Mouse (Mus musculus) limb, embryonic 15.5 days (tissue): ENCODE data around the gene Zbtb9. TPM values are rescaled to one million over a fixed set of nuclear protein-coding genes. Genes with fewer than 3 reads are reported as not detected.
"Not testable (repeated sequence)": the region's sequence is repeated elsewhere in the genome, so short reads cannot be mapped to it uniquely, and the experiment has no call there.

Experiments
- ATAC-seq: fragments of 200-750 bp; cut with Nextera tagmentation; 2 replicates; pipeline ENCODE4 v1.8.0; 2017; ENCODE audit warnings: low read depth, moderate TSS enrichment; ENCODE audit not compliant: insufficient number of reproducible peaks, low FRiP score, low TSS enrichment
- H3K27ac ChIP-seq: fragments of 300-500 bp; sonication (generic); 2 replicates; pipeline ENCODE4 v1.5.1; 2015; ENCODE audit warnings: moderate library complexity, mild to moderate bottlenecking, inconsistent platforms
- H3K27me3 ChIP-seq: fragments of 300-500 bp; sonication (generic); 2 replicates; pipeline ENCODE4 v1.6.1; 2015; ENCODE audit warnings: inconsistent platforms
- H3K36me3 ChIP-seq: fragments of 300-500 bp; sonication (generic); 2 replicates; pipeline ENCODE4 v1.6.1; 2015; ENCODE audit warnings: inconsistent platforms
- H3K4me1 ChIP-seq: fragments of 300-500 bp; sonication (generic); 2 replicates; pipeline ENCODE4 v1.6.1; 2015; ENCODE audit warnings: inconsistent platforms
- H3K4me2 ChIP-seq: fragments of 300-500 bp; sonication (generic); 2 replicates; pipeline ENCODE4 v1.6.1; 2015; ENCODE audit warnings: mild to moderate bottlenecking, inconsistent platforms
- H3K4me3 ChIP-seq: fragments of 300-500 bp; sonication (generic); 2 replicates; pipeline ENCODE4 v1.5.1; 2015; ENCODE audit warnings: mild to moderate bottlenecking, inconsistent platforms
- H3K9ac ChIP-seq: fragments of 300-500 bp; sonication (generic); 2 replicates; pipeline ENCODE4 v1.6.1; 2015; ENCODE audit warnings: inconsistent platforms
- H3K9me3 ChIP-seq: fragments of 300-500 bp; sonication (generic); 2 replicates; pipeline ENCODE4 v1.6.1; 2016; ENCODE audit warnings: inconsistent platforms
- WGBS: fragments of 180-500 bp; shearing (Covaris S2); methylation state at CpG from one replicate; pipeline ENCODE4 v1.1.7; 2015; 5-methylcytosine and 5-hydroxymethylcytosine counted together
- polyA plus RNA-seq: library from polyadenylated mRNA; unstranded; fragments of >200 nt; fragmentation: Nextera tagmentation; extraction: Ambion mirVana; gene quantifications from 2 replicates; pipeline ENCODE4 v1.2.1, GENCODE M21; 2015

Zbtb9 gene
- polyA plus RNA-seq, 1 experiment from 2014 or later: 14.1 TPM

DNA sequence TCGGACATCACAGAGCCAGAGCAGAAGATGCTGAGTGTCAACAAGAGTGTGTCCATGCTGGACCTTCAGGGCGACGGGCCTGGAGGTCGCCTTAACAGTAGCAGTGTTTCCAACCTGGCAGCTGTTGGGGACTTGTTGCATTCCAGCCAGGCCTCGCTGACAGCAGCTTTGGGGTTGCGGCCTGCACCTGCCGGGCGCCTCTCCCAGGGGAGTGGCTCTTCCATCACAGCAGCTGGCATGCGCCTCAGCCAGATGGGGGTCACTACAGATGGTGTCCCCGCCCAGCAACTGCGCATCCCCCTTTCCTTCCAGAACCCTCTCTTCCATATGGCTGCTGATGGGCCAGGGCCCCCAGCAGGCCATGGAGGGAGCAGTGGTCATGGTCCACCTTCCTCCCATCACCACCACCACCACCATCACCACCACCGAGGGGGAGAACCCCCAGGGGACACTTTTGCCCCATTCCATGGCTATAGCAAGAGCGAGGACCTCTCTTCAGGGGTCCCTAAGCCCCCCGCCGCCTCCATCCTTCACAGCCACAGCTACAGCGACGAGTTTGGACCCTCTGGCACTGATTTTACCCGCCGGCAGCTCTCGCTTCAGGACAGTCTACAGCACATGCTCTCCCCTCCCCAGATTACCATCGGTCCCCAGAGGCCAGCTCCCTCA, 11.3 kb upstream of the Zbtb9 start:
- peaks cover 93% of the 10 kb centered on the region for H3K36me3 ChIP-seq
- H3K4me1 ChIP-seq: no peaks in the 10 kb centered on the region
- no peaks in the 10 kb centered on the region for H3K27me3 ChIP-seq
- ATAC-seq: no peak
- H3K27ac ChIP-seq: no peak overlapping the region
- H3K4me3 ChIP-seq: no peak overlapping the region
- no peaks in the 10 kb centered on the region for H3K9me3 ChIP-seq
- no peak overlapping the region for H3K4me2 ChIP-seq
- 88% methylated on average over 21 of the region's 21 CpGs for WGBS
- H3K9ac ChIP-seq: no peak overlapping the region

DNA sequence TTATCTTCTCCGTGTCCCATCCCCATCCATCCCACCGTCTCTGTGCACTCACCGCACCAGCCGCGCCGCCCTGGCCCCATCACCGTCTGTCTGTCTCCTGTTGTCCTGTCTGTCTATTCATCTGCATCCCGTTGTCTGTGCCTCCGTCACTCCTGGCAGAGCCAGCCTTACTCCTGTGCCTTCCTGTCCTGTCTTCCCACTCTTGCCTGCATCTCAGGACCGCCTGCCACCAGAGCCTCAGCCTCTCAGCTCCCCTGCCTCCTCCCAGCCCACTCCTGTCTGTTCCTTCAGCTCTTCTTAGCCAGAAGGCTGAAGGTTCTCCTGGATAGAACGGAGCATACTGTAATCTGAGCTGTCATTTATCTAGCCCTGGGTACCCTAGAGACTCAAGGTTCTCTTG, 6.0 kb upstream of the Zbtb9 start:
- Histone ChIP-seq H3K27me3 (no peaks in the 10 kb centered on the region), H3K27ac (no peak overlapping the region), H3K36me3 (peaks cover 70% of the 10 kb centered on the region), H3K9ac (no peak overlapping the region), H3K4me3 (no peak overlapping the region), H3K4me1 (peaks cover 20% of the 10 kb centered on the region), H3K9me3 (no peaks in the 10 kb centered on the region), H3K4me2 (no peak overlapping the region)
- no peak for ATAC-seq
- WGBS: 88% methylated on average over 11 of the region's 11 CpGs

- no peak for ATAC-seq
- no peaks in the 10 kb centered on the region for H3K9me3 ChIP-seq
- no peaks in the 10 kb centered on the region for H3K27me3 ChIP-seq
- no peak overlapping the region for H3K4me2 ChIP-seq
- H3K36me3 ChIP-seq: peaks cover 65% of the 10 kb centered on the region
- 93% methylated on average over 6 of the region's 6 CpGs for WGBS
- H3K4me3 ChIP-seq: no peak overlapping the region
- H3K4me1 ChIP-seq: peaks cover 25% of the 10 kb centered on the region
- H3K9ac ChIP-seq: no peak overlapping the region
- no peak overlapping the region for H3K27ac ChIP-seq
These were observed 5.5 kb upstream of the Zbtb9 start for GRCm38 (mm10) chr17:26967477-26967876.

DNA sequence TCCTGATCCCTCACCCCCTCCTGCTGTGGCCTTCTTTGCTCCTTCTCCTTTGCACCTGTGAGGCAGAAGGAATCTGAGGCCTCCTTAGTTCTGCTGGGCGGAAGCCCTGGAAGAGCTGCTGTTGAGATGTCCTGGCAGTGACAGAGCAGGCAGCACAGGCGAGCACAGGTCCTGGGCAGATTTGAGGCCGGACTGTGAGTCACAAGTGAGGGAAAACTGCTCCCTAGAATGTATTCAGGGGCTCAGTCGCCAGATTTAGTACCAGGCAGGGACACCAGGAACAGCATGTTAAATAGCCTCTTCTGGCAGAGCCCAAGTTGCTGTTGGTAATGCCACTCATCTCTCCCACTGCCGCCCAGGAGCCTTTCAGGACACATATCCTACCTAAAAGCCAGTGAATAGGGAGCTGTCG, 4.8 kb upstream of the Zbtb9 start:
- WGBS: 85% methylated on average over 6 of the region's 6 CpGs
- no peak overlapping the region for H3K9ac ChIP-seq
- H3K27me3 ChIP-seq: no peaks in the 10 kb centered on the region
- ATAC-seq: no peak
- H3K4me1 ChIP-seq: peaks cover 25% of the 10 kb centered on the region
- peaks cover 58% of the 10 kb centered on the region for H3K36me3 ChIP-seq
- peak overlapping the region; percentile 11; the same call in 1 of the 2 replicates for H3K27ac ChIP-seq
- no peak overlapping the region for H3K4me3 ChIP-seq
- H3K9me3 ChIP-seq: no peaks in the 10 kb centered on the region
- no peak overlapping the region for H3K4me2 ChIP-seq

DNA sequence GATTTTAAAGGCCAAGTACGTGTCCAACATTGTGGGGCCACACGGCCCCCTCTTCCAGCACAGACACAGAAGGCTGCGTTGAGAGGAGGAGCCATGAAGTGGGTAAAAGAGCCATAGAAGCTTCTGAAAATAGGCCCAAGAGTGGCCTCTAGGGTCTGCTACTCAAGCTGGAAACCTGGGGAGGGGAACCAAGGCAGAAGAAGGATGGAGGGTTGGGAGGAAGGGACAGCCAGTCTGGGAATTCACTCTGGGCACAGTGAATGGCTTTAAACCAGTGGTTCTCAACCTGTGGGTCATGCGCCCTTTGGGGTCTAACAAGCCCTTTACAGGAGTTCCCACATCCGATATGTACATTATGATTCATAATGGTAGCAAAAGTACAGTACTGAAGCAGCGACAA, 3.7 kb upstream of the Zbtb9 start:
- H3K9ac ChIP-seq: no peak overlapping the region
- no peak overlapping the region for H3K4me2 ChIP-seq
- H3K4me3 ChIP-seq: no peak overlapping the region
- H3K9me3 ChIP-seq: no peaks in the 10 kb centered on the region
- H3K27me3 ChIP-seq: no peaks in the 10 kb centered on the region
- peaks cover 34% of the 10 kb centered on the region for H3K4me1 ChIP-seq
- ATAC-seq: no peak
- WGBS: 82% methylated on average over 6 of the region's 6 CpGs
- no peak overlapping the region for H3K27ac ChIP-seq
- peaks cover 50% of the 10 kb centered on the region for H3K36me3 ChIP-seq

DNA sequence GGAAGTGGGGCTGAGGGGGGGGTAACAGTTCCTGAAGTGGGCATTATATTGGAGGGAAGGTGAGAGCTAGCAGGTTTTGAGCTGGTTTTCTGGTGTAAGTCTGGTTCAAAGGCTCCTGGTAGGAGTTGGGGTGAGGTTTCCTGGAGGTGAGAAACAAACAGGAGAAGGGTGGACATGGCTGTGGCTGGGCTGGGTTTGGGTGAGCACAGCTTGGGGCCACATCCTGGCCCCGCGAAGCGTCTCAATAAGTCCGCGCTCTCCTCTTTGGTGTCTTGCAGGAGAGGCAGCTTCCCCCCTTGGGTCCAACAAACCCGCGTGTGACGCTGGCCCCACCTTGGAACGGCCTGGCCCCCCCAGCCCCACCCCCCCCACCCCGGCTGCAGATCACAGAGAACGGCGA, 2.7 kb upstream of the Zbtb9 start:
- H3K36me3 ChIP-seq: peaks cover 50% of the 10 kb centered on the region
- H3K27ac ChIP-seq: no peak overlapping the region
- no peak for ATAC-seq
- 67% methylated on average over 5 of the region's 12 CpGs for WGBS
- H3K9ac ChIP-seq: no peak overlapping the region
- peaks cover 40% of the 10 kb centered on the region for H3K4me1 ChIP-seq
- H3K4me2 ChIP-seq: no peak overlapping the region
- no peaks in the 10 kb centered on the region for H3K9me3 ChIP-seq
- no peak overlapping the region for H3K4me3 ChIP-seq
- H3K27me3 ChIP-seq: no peaks in the 10 kb centered on the region

- no peak for ATAC-seq
- Histone ChIP-seq H3K4me2 (peak overlapping the region; percentile 77), H3K9me3 (no peaks in the 10 kb centered on the region), H3K4me3 (peak overlapping the region; percentile 95; the same call in 1 of the 2 replicates), H3K36me3 (peaks cover 48% of the 10 kb centered on the region), H3K4me1 (peaks cover 44% of the 10 kb centered on the region), H3K27ac (no peak overlapping the region), H3K27me3 (no peaks in the 10 kb centered on the region), H3K9ac (peak overlapping the region; percentile 20; the same call in 1 of the 2 replicates)
- 61% methylated on average over 8 of the region's 8 CpGs for WGBS
These were observed 1.6 kb upstream of the Zbtb9 start for GRCm38 (mm10) chr17:26971247-26971905.

GRCm38 (mm10) chr17:26972107-26972506, 860 bp upstream of the Zbtb9 start:
- Histone ChIP-seq H3K4me2 (peak overlapping the region; percentile 77), H3K27me3 (no peaks in the 10 kb centered on the region)

GRCm38 (mm10) chr17:26974547-26974946, 1.6 kb downstream of the Zbtb9 start:
- H3K9me3 ChIP-seq: no peaks in the 10 kb centered on the region
- H3K4me3 ChIP-seq: no peak overlapping the region
- H3K4me2 ChIP-seq: peak overlapping the region; percentile 82; the same call in 1 of the 2 replicates
- peaks cover 44% of the 10 kb centered on the region for H3K4me1 ChIP-seq
- WGBS: 95% methylated on average over 15 of the region's 15 CpGs
- H3K27me3 ChIP-seq: no peaks in the 10 kb centered on the region
- H3K9ac ChIP-seq: 0 out of 2 replicates have a peak overlapping the region, but pooled peaks have one; percentile 14
- ATAC-seq: no peak
- no peak overlapping the region for H3K27ac ChIP-seq
- H3K36me3 ChIP-seq: peaks cover 45% of the 10 kb centered on the region

More at GRCm38 (mm10) chr17:26972107-26972506, 860 bp upstream of the Zbtb9 start:
- Histone ChIP-seq H3K4me1 (peaks cover 44% of the 10 kb centered on the region), H3K9ac (peak overlapping the region; percentile 80), H3K36me3 (peaks cover 45% of the 10 kb centered on the region), H3K4me3 (peak overlapping the region; percentile 95), H3K27ac (peak overlapping the region; percentile 90; the same call in 1 of the 2 replicates), H3K9me3 (no peaks in the 10 kb centered on the region)
- 9% methylated on average over 3 of the region's 3 CpGs for WGBS
- ATAC-seq: no peak

DNA sequence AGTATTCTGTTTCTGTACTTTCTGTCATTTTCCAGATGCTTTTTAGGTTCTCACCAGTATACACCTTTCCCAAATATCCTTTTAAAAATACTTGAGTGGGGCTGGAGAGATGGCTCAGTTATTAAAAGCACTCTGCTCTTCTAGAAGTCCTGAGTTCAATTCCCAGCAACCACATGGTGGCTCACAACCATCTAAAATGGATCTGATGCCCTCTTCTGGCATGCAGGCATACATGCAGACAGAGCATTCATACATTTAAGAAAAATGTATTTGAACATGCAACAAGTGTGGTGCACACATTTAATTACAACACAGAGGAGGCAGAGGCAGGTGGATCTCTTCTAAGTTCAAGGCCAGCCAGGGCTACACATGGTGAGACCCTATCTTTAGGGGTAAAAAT, 2.4 kb downstream of the Zbtb9 start:
- ATAC-seq: no peak
- Histone ChIP-seq H3K9ac (no peak overlapping the region), H3K9me3 (no peaks in the 10 kb centered on the region), H3K27me3 (no peaks in the 10 kb centered on the region), H3K27ac (no peak overlapping the region), H3K4me2 (no peak overlapping the region), H3K4me3 (no peak overlapping the region), H3K36me3 (peaks cover 48% of the 10 kb centered on the region), H3K4me1 (peaks cover 39% of the 10 kb centered on the region)

- not testable (repeated sequence) for ATAC-seq, H3K9ac ChIP-seq, H3K9me3 ChIP-seq, H3K4me3 ChIP-seq, H3K4me2 ChIP-seq, H3K27ac ChIP-seq, H3K27me3 ChIP-seq
- 92% methylated on average over 6 of the region's 6 CpGs for WGBS
- peaks cover 20% of the 10 kb centered on the region for H3K4me1 ChIP-seq
- H3K36me3 ChIP-seq: peaks cover 48% of the 10 kb centered on the region
These were observed 4.4 kb downstream of the Zbtb9 start for GRCm38 (mm10) chr17:26977354-26977753.

- no peak for ATAC-seq
- 74% methylated on average over 2 of the region's 2 CpGs for WGBS
- H3K27ac ChIP-seq: no peak overlapping the region
- no peaks in the 10 kb centered on the region for H3K9me3 ChIP-seq
- H3K4me1 ChIP-seq: peaks cover 8% of the 10 kb centered on the region
- no peaks in the 10 kb centered on the region for H3K27me3 ChIP-seq
- H3K36me3 ChIP-seq: peaks cover 45% of the 10 kb centered on the region
- H3K9ac ChIP-seq: no peak overlapping the region
- no peak overlapping the region for H3K4me3 ChIP-seq
- H3K4me2 ChIP-seq: no peak overlapping the region
These were observed 6.5 kb downstream of the Zbtb9 start for GRCm38 (mm10) chr17:26979426-26979825.
